Mouse (Mus musculus) liver, embryonic 14.5 days (tissue): Measurements from ENCODE around the gene Pklr. TPM values are rescaled to one million over a fixed set of nuclear protein-coding genes. Genes with fewer than 3 reads are reported as not detected.
A peak's percentile ranks its signal among the peaks of the same experiment; 100 is the strongest.

Source experiments
- ATAC-seq: fragments of 200-750 bp; cut with Nextera tagmentation; 2 replicates; pipeline ENCODE4 v1.8.0; 2017; ENCODE audit warnings: moderate number of reproducible peaks, mild to moderate bottlenecking, moderate library complexity; ENCODE audit not compliant: insufficient read depth
- DNase-seq, 3 experiments: peaks; one replicate each; pipeline ENCODE4 v3.0.0-alpha.2; 2012 to 2013; ENCODE audit warnings: low read depth in 3 of 3, low spot score in 3 of 3
- H3K27ac ChIP-seq: fragments of 300-500 bp; sonication (generic); 2 replicates; pipeline ENCODE4 v1.5.1; 2014; ENCODE audit warnings: moderate library complexity, mild to moderate bottlenecking, control low read depth, inconsistent platforms
- H3K27me3 ChIP-seq: fragments of 300-500 bp; sonication (generic); 2 replicates; pipeline ENCODE4 v1.6.1; 2014; ENCODE audit warnings: mild to moderate bottlenecking, low read length, moderate library complexity; ENCODE audit not compliant: control insufficient read depth, insufficient read depth
- H3K36me3 ChIP-seq: fragments of 300-500 bp; sonication (generic); replicated peaks from 2 replicates; pipeline ENCODE4 v1.6.1; 2014; ENCODE audit warnings: low read depth; ENCODE audit not compliant: control insufficient read depth, insufficient read depth
- H3K4me1 ChIP-seq, 2 experiments: fragments of 200-500 bp in 1 of 2; fragments of 300-500 bp in 1 of 2; sonication (generic) in 1 of 2; replicated peaks; 2 replicates each; pipeline ENCODE4 v1.6.1; 2012 to 2014; ENCODE audit warnings: antibody characterized with exemption in 1 of 2, inconsistent platforms in 1 of 2, low read length in 1 of 2; ENCODE audit not compliant: control insufficient read depth in 2 of 2, insufficient read depth in 2 of 2
- H3K4me2 ChIP-seq: fragments of 300-500 bp; sonication (generic); 2 replicates; pipeline ENCODE4 v1.6.1; 2014; ENCODE audit warnings: low read depth, mild to moderate bottlenecking, control low read depth, moderate library complexity
- H3K4me3 ChIP-seq, 2 experiments: fragments of 200-500 bp in 1 of 2; fragments of 300-500 bp in 1 of 2; sonication (generic) in 1 of 2; 2 replicates each; pipeline ENCODE4 v1.5.1; 2012 to 2014; ENCODE audit warnings: low read depth in 2 of 2, low read length in 2 of 2, mild to moderate bottlenecking in 2 of 2, control low read depth in 1 of 2, inconsistent platforms in 1 of 2, moderate library complexity in 1 of 2; ENCODE audit not compliant: insufficient read depth in 1 of 2
- H3K9ac ChIP-seq: fragments of 300-500 bp; sonication (generic); replicated peaks from 2 replicates; pipeline ENCODE4 v1.6.1; 2014; ENCODE audit warnings: mild to moderate bottlenecking, control low read depth, moderate library complexity
- H3K9me3 ChIP-seq: fragments of 300-500 bp; sonication (generic); 2 replicates; pipeline ENCODE4 v1.6.1; 2016; ENCODE audit warnings: low read length, mixed read lengths; ENCODE audit not compliant: control insufficient read depth
- CTCF ChIP-seq: IDR thresholded peaks from 2 replicates; pipeline ENCODE4 v1.5.1; 2016; ENCODE audit warnings: antibody characterized with exemption, low read depth, control low read depth
- EP300 ChIP-seq: IDR thresholded peaks from 2 replicates; pipeline ENCODE4 v1.6.1; 2016; ENCODE audit warnings: antibody characterized with exemption, low read depth
- WGBS: fragments of 180-500 bp; shearing (Covaris S2); extraction: QIAGEN DNeasy Blood & Tissue Kit; methylation state at CpG from one replicate; pipeline ENCODE4 v1.1.7; 2014; ENCODE audit not compliant: insufficient replicate concordance; 5-methylcytosine and 5-hydroxymethylcytosine counted together
- polyA plus RNA-seq, 2 experiments: library from polyadenylated mRNA; depleted of rRNA in 1 of 2; stranded (reverse) in 1 of 2; unstranded in 1 of 2; fragments of >200 nt; fragmentation: Nextera tagmentation in 1 of 2; extraction: Ambion mirVana in 1 of 2; gene quantifications; 2 replicates each; pipeline versions ENCODE4 v1.2.1 to v1.2.3; 2012 to 2014

Gene Pklr
- polyA plus RNA-seq, 2 experiments, result 79.8 to 143 TPM

DNA sequence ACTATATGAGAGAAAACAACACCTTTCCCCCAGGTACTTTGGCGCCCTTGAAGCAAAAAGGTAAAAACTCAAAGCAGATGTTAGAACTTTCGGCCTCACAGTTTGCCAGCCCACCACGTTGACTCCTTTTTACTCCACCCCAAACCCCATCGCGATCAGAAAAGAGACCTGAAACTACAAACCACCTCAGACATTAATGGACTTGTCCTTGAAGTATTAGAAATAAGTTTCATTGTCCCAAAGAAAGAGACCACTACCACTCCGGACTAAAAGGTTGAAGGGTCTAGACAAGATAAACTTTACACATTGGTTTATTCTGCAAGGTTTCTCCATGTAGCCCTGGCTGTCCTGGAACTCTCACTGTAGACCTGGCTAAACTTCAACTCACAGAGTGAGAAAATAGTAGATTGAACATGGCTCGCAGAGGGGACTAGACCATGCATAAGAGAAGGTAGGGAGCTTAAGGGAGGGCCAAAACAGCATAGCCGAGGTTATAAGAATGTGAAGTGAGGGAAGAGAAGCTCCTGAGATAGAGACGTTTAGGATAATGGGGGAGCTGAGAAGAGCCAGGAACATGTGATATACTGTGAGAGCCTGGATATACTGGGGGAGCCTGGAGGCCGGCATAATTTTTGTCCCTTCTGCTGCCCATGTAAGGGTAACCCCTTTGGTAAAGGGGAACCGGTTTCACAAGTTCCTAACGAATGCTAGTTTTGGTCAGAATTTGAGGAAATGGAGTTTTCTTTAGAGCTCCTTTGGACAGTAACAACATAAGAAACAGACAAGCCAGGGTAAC lies 33.2 kb upstream of the Pklr start:
- peak overlapping the region; percentile 53 for H3K9ac ChIP-seq
- peak overlapping the region; percentile 72 for H3K27ac ChIP-seq
- ATAC-seq (no peak), DNase-seq (no peak)
- peak overlapping the region; percentile 63 for H3K4me2 ChIP-seq
- WGBS, result 54% methylated on average over 12 of the region's 12 CpGs
- 0 out of 2 replicates have a peak, but pooled peaks have one; percentile 6 for TF ChIP-seq EP300
- no peak for TF ChIP-seq CTCF
- peaks cover 11% of the 10 kb centered on the region for H3K36me3 ChIP-seq
- peak overlapping the region in 1 of 2 experiments; percentile 60; a peak in 2 of 4 replicates for H3K4me3 ChIP-seq
- no peaks in the 10 kb centered on the region for H3K9me3 ChIP-seq
- H3K4me1 ChIP-seq, result peaks cover 14 to 16% of the 10 kb centered on the region in 2 experiments
- H3K27me3 ChIP-seq, result no peaks in the 10 kb centered on the region

DNA sequence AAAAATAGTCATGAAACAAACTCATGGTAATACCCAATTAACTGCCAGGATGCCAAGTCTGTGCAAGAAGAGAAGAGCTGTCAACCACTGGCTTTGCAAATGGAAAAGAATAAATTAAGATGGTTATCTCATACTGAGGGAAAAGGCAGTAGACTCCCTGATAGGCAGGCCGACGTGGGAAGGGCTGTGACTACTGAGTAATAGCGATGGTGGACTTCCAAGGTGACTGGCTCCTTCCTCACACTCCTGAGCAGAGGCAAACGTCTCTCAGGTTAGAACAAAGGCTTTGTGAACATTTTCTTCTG lies 32.7 kb upstream of the Pklr start:
- H3K9me3 ChIP-seq, result no peaks in the 10 kb centered on the region
- H3K27ac ChIP-seq, result peak overlapping the region; percentile 72
- no peak for DNase-seq
- peaks cover 15 to 16% of the 10 kb centered on the region in 2 experiments for H3K4me1 ChIP-seq
- peaks cover 9% of the 10 kb centered on the region for H3K36me3 ChIP-seq
- H3K4me3 ChIP-seq, result no peak overlapping the region
- 42% methylated on average over 4 of the region's 4 CpGs for WGBS
- no peak for ATAC-seq
- no peak for TF ChIP-seq EP300
- TF ChIP-seq CTCF, result no peak
- no peak overlapping the region for H3K4me2 ChIP-seq
- no peaks in the 10 kb centered on the region for H3K27me3 ChIP-seq
- no peak overlapping the region for H3K9ac ChIP-seq

DNA sequence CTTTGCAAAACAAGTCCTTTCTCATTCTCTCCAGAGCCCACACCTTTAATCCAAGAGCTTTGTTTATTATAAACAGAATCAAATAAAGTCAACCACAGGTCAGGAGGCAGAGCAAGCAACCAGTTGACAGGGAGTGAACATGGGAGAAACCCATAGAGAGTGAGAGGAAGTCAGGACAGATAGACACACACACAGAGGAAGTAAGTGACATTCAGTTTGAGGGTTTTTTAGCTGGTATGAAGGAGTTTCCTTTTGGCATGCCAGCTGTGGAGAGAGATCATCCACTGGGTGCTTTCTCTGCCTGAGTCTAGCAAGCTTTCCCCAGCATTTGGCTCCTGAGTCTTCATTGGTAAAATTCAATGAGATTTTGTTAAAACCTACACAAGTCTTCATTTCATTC lies 29.1 kb upstream of the Pklr start:
- DNase-seq (no peak), ATAC-seq (no peak)
- Histone ChIP-seq H3K36me3 (no peaks in the 10 kb centered on the region), H3K4me1 (peaks cover 11 to 15% of the 10 kb centered on the region in 2 experiments), H3K4me2 (no peak overlapping the region), H3K9ac (no peak overlapping the region), H3K4me3 (no peak overlapping the region), H3K9me3 (no peaks in the 10 kb centered on the region), H3K27ac (no peak overlapping the region), H3K27me3 (no peaks in the 10 kb centered on the region)
- TF ChIP-seq EP300 (no peak), CTCF (no peak)

DNA sequence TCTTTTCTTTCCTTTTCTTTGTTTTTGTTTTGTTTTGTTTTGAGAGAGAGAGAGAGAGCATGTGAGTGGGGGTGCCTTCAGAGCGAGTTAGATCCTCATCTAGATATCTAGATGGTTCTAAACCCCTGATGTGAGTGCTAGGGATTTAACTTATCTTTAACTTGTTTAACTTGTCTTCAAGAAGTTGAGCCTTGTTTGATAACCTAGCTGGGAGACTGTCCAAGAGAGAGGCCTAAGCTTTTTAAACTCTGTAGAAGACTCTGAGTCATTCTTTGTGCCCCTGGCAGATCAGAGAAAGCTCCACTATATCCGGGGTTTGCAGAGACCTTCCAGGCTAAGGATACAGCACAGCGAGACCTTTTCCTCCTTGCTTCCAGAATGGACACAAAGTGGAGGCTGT lies 28.4 kb upstream of the Pklr start:
- H3K4me1 ChIP-seq, result peaks cover 8 to 12% of the 10 kb centered on the region in 2 experiments
- H3K4me2 ChIP-seq, result no peak overlapping the region
- H3K9ac ChIP-seq, result no peak overlapping the region
- no peaks in the 10 kb centered on the region for H3K36me3 ChIP-seq
- DNase-seq, result no peak
- no peak for TF ChIP-seq EP300
- no peak for TF ChIP-seq CTCF
- no peak overlapping the region for H3K4me3 ChIP-seq
- no peaks in the 10 kb centered on the region for H3K27me3 ChIP-seq
- H3K27ac ChIP-seq, result no peak overlapping the region
- ATAC-seq, result no peak
- H3K9me3 ChIP-seq, result no peaks in the 10 kb centered on the region
- WGBS, result 56% methylated on average over 3 of the region's 3 CpGs

DNA sequence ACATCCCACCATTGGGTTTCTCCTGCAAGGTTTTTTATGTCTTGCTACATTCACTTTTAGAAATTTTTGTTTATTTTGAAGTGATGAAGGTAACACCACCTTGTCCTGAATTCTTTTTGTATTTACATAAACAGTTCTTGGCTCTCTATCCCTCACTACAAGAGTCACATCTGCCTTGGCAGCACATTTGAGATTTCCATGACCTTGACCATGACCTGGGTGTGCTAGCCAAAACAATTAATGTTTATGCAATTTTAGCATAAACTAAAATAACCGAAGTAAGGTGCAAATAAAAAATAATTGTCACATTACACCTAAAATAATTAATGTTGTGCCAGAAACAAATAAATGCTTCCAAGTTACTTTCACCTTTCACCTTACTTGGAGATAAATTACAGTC lies 27.8 kb upstream of the Pklr start:
- H3K4me2 ChIP-seq, result no peak overlapping the region
- no peak overlapping the region for H3K9ac ChIP-seq

More for the DNA sequence above, 27.8 kb upstream of the Pklr start:
- TF ChIP-seq CTCF (no peak), EP300 (no peak)
- Histone ChIP-seq H3K4me3 (no peak overlapping the region), H3K27me3 (no peaks in the 10 kb centered on the region), H3K4me1 (peaks cover 2 to 7% of the 10 kb centered on the region in 2 experiments; a peak in 3 of 4 replicates), H3K36me3 (no peaks in the 10 kb centered on the region), H3K27ac (no peak overlapping the region), H3K9me3 (no peaks in the 10 kb centered on the region)
- 46% methylated on average over 1 of the region's 1 CpGs for WGBS
- DNase-seq (no peak), ATAC-seq (no peak)
